8 mouse cellular contexts compared by ENCODE assay signal in the genomic region with DNA sequence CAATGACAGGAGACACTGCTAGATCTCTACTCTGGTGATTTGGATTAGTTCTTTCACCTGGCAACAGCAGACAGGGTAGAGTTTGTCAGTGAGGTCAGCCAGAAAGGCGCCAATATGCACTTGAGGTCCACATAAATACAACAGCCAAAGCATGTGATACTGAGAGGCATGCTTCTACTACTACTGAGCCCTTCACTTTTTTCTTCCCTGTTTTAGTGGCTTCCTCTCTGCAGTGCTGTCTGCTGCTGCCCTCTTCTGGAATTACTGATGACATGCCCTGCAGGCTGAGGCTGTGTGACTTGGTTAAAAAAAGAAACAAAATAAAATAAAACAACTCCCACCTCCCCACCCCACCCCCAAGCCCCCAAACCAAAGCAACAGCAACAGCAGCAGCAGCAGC.
DNase-seq lines count a peak whose midpoint lies in the region; TF ChIP-seq lines count a peak whose summit lies in the region.

No protein-coding gene starts in this region.

- no peak overlapping the region for H3K4me3 ChIP-seq in CH12.LX (replicated peaks in 1 of 3; ENCODE audit: low read depth in 2 of 3, low read length in 2 of 3, poor library complexity in 1 of 3)

- TF ChIP-seq RAD21 in CH12.LX (IDR thresholded peaks at IDR 0.05; ENCODE audit: low read depth, low read length) = peak; percentile 79

- H3K36me3 ChIP-seq in CH12.LX (replicated peaks in 1 of 2; ENCODE audit: control insufficient read depth in 1 of 2, insufficient read depth in 1 of 2, low read length in 1 of 2) = no peaks in the 10 kb centered on the region

- peak; percentile 47 to 53 for DNase-seq in cerebellum, postnatal 14 days
- no peak for DNase-seq in cerebellum, adult 8-10 months
- peak; percentile 61 for DNase-seq in CH12.LX (ENCODE audit: extremely low read depth)
- DNase-seq in embryo, embryonic 9.5 days (ENCODE audit: extremely low spot score) = peak; percentile 52
- DNase-seq in kidney, adult 9 months = peak; percentile 20
- peak; percentile 42 for DNase-seq in mesoderm, embryonic 11.5 days (ENCODE audit: low read depth, low spot score)
- DNase-seq in spleen, adult 12 weeks (ENCODE audit: low spot score) = no peak
- DNase-seq in ovary, postnatal 10 days (ENCODE audit: low spot score) = no peak

- TF ChIP-seq CTCF in CH12.LX (conservative IDR thresholded peaks at IDR 0.05 in 1 of 2, IDR thresholded peaks at IDR 0.05 in 1 of 2; ENCODE audit: low read depth in 2 of 2, low read length in 2 of 2) = peak; percentile 42 to 73; a peak in 3 of 4 replicates

- in situ Hi-C loops in CH12.LX (cut with MboI; ENCODE audit: low pct_ligation_motif_present, low pct_unique_long_range_greater_than_20kb, low sequenced_read_pairs) = loop anchor here (10.0 to 25.0 kb wide), 2 partner anchors 219 to 386 kb away; no protein-coding TSS in a partner anchor

- no peak overlapping the region for H3K9ac ChIP-seq in CH12.LX (ENCODE audit: insufficient read depth, low read depth)

- dilution Hi-C loops in CH12.LX (cut with MboI; ENCODE audit: extremely low pct_ligation_motif_present, extremely low pct_unique_long_range_greater_than_20kb, low sequenced_read_pairs) = no loop called here

- no peak for TF ChIP-seq POLR2A in CH12.LX (IDR thresholded peaks at IDR 0.05; ENCODE audit: low read depth, low read length)

- no peaks in the 10 kb centered on the region for H3K9me3 ChIP-seq in CH12.LX (replicated peaks; ENCODE audit: low read length)

- no peaks in the 10 kb centered on the region for H3K79me2 ChIP-seq in CH12.LX (replicated peaks; ENCODE audit: control insufficient read depth, extremely low read depth, insufficient read depth, poor library complexity, severe bottlenecking)

- no peaks in the 10 kb centered on the region for H3K27me3 ChIP-seq in CH12.LX (replicated peaks)

- no peak for TF ChIP-seq EP300 in CH12.LX (IDR thresholded peaks at IDR 0.05; ENCODE audit: low read length)

- H3K27ac ChIP-seq in CH12.LX (ENCODE audit: insufficient read depth, low read depth) = no peak overlapping the region

- peaks cover 4 to 6% of the 10 kb centered on the region in 2 experiments; a peak in 1 of 4 replicates for H3K4me1 ChIP-seq in CH12.LX (ENCODE audit: control insufficient read depth in 1 of 2, insufficient read depth in 2 of 2)

- H3K4me2 ChIP-seq in CH12.LX (ENCODE audit: insufficient read depth, low read depth, poor library complexity, severe bottlenecking) = no peak overlapping the region

TF ChIP-seq in CH12.LX, 34 proteins besides CTCF, POLR2A, EP300 and RAD21:
- TF ChIP-seq SMC3 (IDR thresholded peaks at IDR 0.05; ENCODE audit: low read depth, low read length) (peak; percentile 52), MAX (IDR thresholded peaks at IDR 0.05; ENCODE audit: low read length) (no peak), ZNF384 (IDR thresholded peaks at IDR 0.05; ENCODE audit: low read depth, low read length) (peak; percentile 47; the same call in 1 of the 2 replicates)

Comparison
In these comparisons a context has a peak if more than half of its experiments do, and no peak if none do; other contexts are left out.
1. DNase-seq: peak in cerebellum, postnatal 14 days (2 of 2), CH12.LX (single experiment), embryo, embryonic 9.5 days (single experiment), kidney, adult 9 months (single experiment) and mesoderm, embryonic 11.5 days (single experiment); none in cerebellum, adult 8-10 months (single experiment), spleen, adult 12 weeks (single experiment) and ovary, postnatal 10 days (single experiment).